In genomic region chr10:5681275-5681674, GRCm38 (mm10) we compare ENCODE assay signal across 16 mouse cellular contexts. TPM values are rescaled to one million over a fixed set of nuclear protein-coding genes. Genes with fewer than 3 reads are reported as not detected.
"Had no signal": no experiment of that assay in that cellular context is flagged by ENCODE, and none has a peak within 500 bp of the region (broad histone marks: within the 10 kb centered on the region; RNA-seq: fewer than 3 reads in every experiment).

No protein-coding gene starts in this region.

- H3K4me3 ChIP-seq: layer of hippocampus, adult 2 months; left cerebral cortex, adult 2 months; liver, embryonic 13.5 days; midbrain, embryonic 12.5 days; midbrain, embryonic 15.5 days had no signal

- H3K27me3 ChIP-seq: liver, embryonic 13.5 days; midbrain, embryonic 12.5 days; midbrain, embryonic 15.5 days had no signal

- H3K9ac ChIP-seq: liver, embryonic 13.5 days; midbrain, embryonic 12.5 days; midbrain, embryonic 15.5 days had no signal

- H3K27ac ChIP-seq: layer of hippocampus, adult 2 months; left cerebral cortex, adult 2 months; liver, embryonic 13.5 days; macrophage; midbrain, embryonic 12.5 days; midbrain, embryonic 15.5 days had no signal

- H3K36me3 ChIP-seq: liver, embryonic 13.5 days; midbrain, embryonic 12.5 days; midbrain, embryonic 15.5 days had no signal

- H3K4me2 ChIP-seq: liver, embryonic 13.5 days; midbrain, embryonic 12.5 days; midbrain, embryonic 15.5 days had no signal

- ATAC-seq: midbrain, embryonic 15.5 days had no signal

- H3K4me1 ChIP-seq: midbrain, embryonic 12.5 days; midbrain, embryonic 15.5 days had no signal

- H3K9me3 ChIP-seq: liver, embryonic 13.5 days; midbrain, embryonic 12.5 days; midbrain, embryonic 15.5 days had no signal

- DNase-seq: kidney, adult 11 months; kidney, adult 9 months; kidney, postnatal 14 days; layer of hippocampus, adult 9-11 months; liver, embryonic 13.5 days; lung, adult 2 months; thymus, postnatal 25 days had no signal

RNA-seq across cellular contexts. Expression of gene Vip, which starts 42.3 kb away (rescaled TPM):
- total RNA-seq: liver, adult 2 months; megakaryocyte, adult 5-6 weeks had no signal
- polyA plus RNA-seq: limb, embryonic 11.5 days; liver, adult 2 months; macrophage; spleen, adult 2 months had no signal
